Mouse (Mus musculus): Measurements from ENCODE around the gene Slc48a1.

- no peak for TF ChIP-seq EP300 (optimal IDR thresholded peaks at IDR 0.05)
- TF ChIP-seq CTCF (IDR thresholded peaks at IDR 0.05; ENCODE audit: low read depth) = no peak
Observed at GRCm38 (mm10) chr15:97826588-97827261, 48.4 kb downstream of the Slc48a1 start.
